Mouse (Mus musculus): ENCODE measurements at regions not wholly inside any gene's neighbourhood (a gene's known extent, or its start where the extent isn't known, plus 50 kb on each side); places are given as distances from the start of the nearest gene placed in this dataset.

- H3K9me3 ChIP-seq (ENCODE audit: control insufficient read depth, low read length) = no peaks in the 10 kb centered on the region
- H3K27ac ChIP-seq (replicated peaks; ENCODE audit: low read depth, low read length) = no peak overlapping the region
- TF ChIP-seq POLR2A (IDR thresholded peaks at IDR 0.05; ENCODE audit: borderline replicate concordance, extremely low read depth, insufficient read depth, insufficient read length) = no peak
- H3K4me1 ChIP-seq (ENCODE audit: control insufficient read depth, insufficient read depth, low read length) = no peaks in the 10 kb centered on the region
- no peak for ATAC-seq (ENCODE audit: low FRiP score, low read depth)
- no peak overlapping the region for H3K4me2 ChIP-seq (replicated peaks; ENCODE audit: low read depth, low read length, severe bottlenecking)
- no peak overlapping the region for H3K4me3 ChIP-seq (replicated peaks; ENCODE audit: low read length)
- H3K36me3 ChIP-seq (ENCODE audit: control insufficient read depth, insufficient read depth, low read length) = no peaks in the 10 kb centered on the region
- H3K27me3 ChIP-seq (ENCODE audit: control insufficient read depth, insufficient read depth, low read length) = no peaks in the 10 kb centered on the region
- WGBS = 76% methylated on average over 3 of the region's 3 CpGs
- no peak for DNase-seq (ENCODE audit: low spot score)
- no peak overlapping the region for H3K9ac ChIP-seq (ENCODE audit: low read depth, low read length, severe bottlenecking)
Measured at GRCm38 (mm10) chr2:94772801-94773200, 334.9 kb upstream of the Api5 start.

GRCm38 (mm10) chr2:94772268-94772667, 334.3 kb upstream of the Api5 start:
- Histone ChIP-seq H3K4me1 (ENCODE audit: control insufficient read depth, insufficient read depth, low read length) (no peaks in the 10 kb centered on the region), H3K36me3 (ENCODE audit: control insufficient read depth, insufficient read depth, low read length) (no peaks in the 10 kb centered on the region), H3K9ac (ENCODE audit: low read depth, low read length, severe bottlenecking) (no peak overlapping the region), H3K4me2 (replicated peaks; ENCODE audit: low read depth, low read length, severe bottlenecking) (no peak overlapping the region), H3K9me3 (ENCODE audit: control insufficient read depth, low read length) (no peaks in the 10 kb centered on the region), H3K27ac (replicated peaks; ENCODE audit: low read depth, low read length) (no peak overlapping the region), H3K27me3 (ENCODE audit: control insufficient read depth, insufficient read depth, low read length) (no peaks in the 10 kb centered on the region), H3K4me3 (replicated peaks; ENCODE audit: low read length) (no peak overlapping the region)
- no peak for DNase-seq (ENCODE audit: low spot score)
- ATAC-seq (ENCODE audit: low FRiP score, low read depth) = no peak
- no peak for TF ChIP-seq POLR2A (IDR thresholded peaks at IDR 0.05; ENCODE audit: borderline replicate concordance, extremely low read depth, insufficient read depth, insufficient read length)
- WGBS = 70% methylated on average over 4 of the region's 4 CpGs

GRCm38 (mm10) chr2:94766524-94766923, 328.6 kb upstream of the Api5 start:
- 91% methylated on average over 2 of the region's 2 CpGs for WGBS
- no peak for DNase-seq (ENCODE audit: low spot score)
- H3K4me3 ChIP-seq (replicated peaks; ENCODE audit: low read length) = no peak overlapping the region
- no peak overlapping the region for H3K9ac ChIP-seq (ENCODE audit: low read depth, low read length, severe bottlenecking)
- H3K4me1 ChIP-seq (ENCODE audit: control insufficient read depth, insufficient read depth, low read length) = no peaks in the 10 kb centered on the region
- no peak for ATAC-seq (ENCODE audit: low FRiP score, low read depth)
- H3K27ac ChIP-seq (replicated peaks; ENCODE audit: low read depth, low read length) = no peak overlapping the region
- TF ChIP-seq POLR2A (IDR thresholded peaks at IDR 0.05; ENCODE audit: borderline replicate concordance, extremely low read depth, insufficient read depth, insufficient read length) = no peak
- no peaks in the 10 kb centered on the region for H3K9me3 ChIP-seq (ENCODE audit: control insufficient read depth, low read length)
- no peaks in the 10 kb centered on the region for H3K27me3 ChIP-seq (ENCODE audit: control insufficient read depth, insufficient read depth, low read length)
- H3K4me2 ChIP-seq (replicated peaks; ENCODE audit: low read depth, low read length, severe bottlenecking) = no peak overlapping the region
- no peaks in the 10 kb centered on the region for H3K36me3 ChIP-seq (ENCODE audit: control insufficient read depth, insufficient read depth, low read length)

GRCm38 (mm10) chr2:94764852-94765435, 327.0 kb upstream of the Api5 start:
- H3K36me3 ChIP-seq (ENCODE audit: control insufficient read depth, insufficient read depth, low read length) = no peaks in the 10 kb centered on the region
- TF ChIP-seq POLR2A (IDR thresholded peaks at IDR 0.05; ENCODE audit: borderline replicate concordance, extremely low read depth, insufficient read depth, insufficient read length) = no peak
- H3K4me3 ChIP-seq (replicated peaks; ENCODE audit: low read length) = no peak overlapping the region
- no peaks in the 10 kb centered on the region for H3K27me3 ChIP-seq (ENCODE audit: control insufficient read depth, insufficient read depth, low read length)
- no peak overlapping the region for H3K4me2 ChIP-seq (replicated peaks; ENCODE audit: low read depth, low read length, severe bottlenecking)
- H3K9ac ChIP-seq (ENCODE audit: low read depth, low read length, severe bottlenecking) = no peak overlapping the region
- ATAC-seq (ENCODE audit: low FRiP score, low read depth) (no peak), DNase-seq (ENCODE audit: low spot score) (no peak)
- no peak overlapping the region for H3K27ac ChIP-seq (replicated peaks; ENCODE audit: low read depth, low read length)
- 47% methylated on average over 8 of the region's 8 CpGs for WGBS
- H3K9me3 ChIP-seq (ENCODE audit: control insufficient read depth, low read length) = no peaks in the 10 kb centered on the region
- no peaks in the 10 kb centered on the region for H3K4me1 ChIP-seq (ENCODE audit: control insufficient read depth, insufficient read depth, low read length)

GRCm38 (mm10) chr2:94764451-94764850, 326.5 kb upstream of the Api5 start:
- H3K27me3 ChIP-seq (ENCODE audit: control insufficient read depth, insufficient read depth, low read length) = no peaks in the 10 kb centered on the region
- no peak for TF ChIP-seq POLR2A (IDR thresholded peaks at IDR 0.05; ENCODE audit: borderline replicate concordance, extremely low read depth, insufficient read depth, insufficient read length)
- no peak overlapping the region for H3K4me3 ChIP-seq (replicated peaks; ENCODE audit: low read length)
- H3K36me3 ChIP-seq (ENCODE audit: control insufficient read depth, insufficient read depth, low read length) = no peaks in the 10 kb centered on the region
- no peaks in the 10 kb centered on the region for H3K4me1 ChIP-seq (ENCODE audit: control insufficient read depth, insufficient read depth, low read length)
- DNase-seq (ENCODE audit: low spot score) (no peak), ATAC-seq (ENCODE audit: low FRiP score, low read depth) (no peak)
- H3K9me3 ChIP-seq (ENCODE audit: control insufficient read depth, low read length) = no peaks in the 10 kb centered on the region
- WGBS = 20% methylated on average over 3 of the region's 3 CpGs
- no peak overlapping the region for H3K27ac ChIP-seq (replicated peaks; ENCODE audit: low read depth, low read length)
- H3K9ac ChIP-seq (ENCODE audit: low read depth, low read length, severe bottlenecking) = no peak overlapping the region
- no peak overlapping the region for H3K4me2 ChIP-seq (replicated peaks; ENCODE audit: low read depth, low read length, severe bottlenecking)

Measured in limb, embryonic 14.5 days (tissue).